Mouse (Mus musculus): ENCODE data around the gene Gpr18.

DNA sequence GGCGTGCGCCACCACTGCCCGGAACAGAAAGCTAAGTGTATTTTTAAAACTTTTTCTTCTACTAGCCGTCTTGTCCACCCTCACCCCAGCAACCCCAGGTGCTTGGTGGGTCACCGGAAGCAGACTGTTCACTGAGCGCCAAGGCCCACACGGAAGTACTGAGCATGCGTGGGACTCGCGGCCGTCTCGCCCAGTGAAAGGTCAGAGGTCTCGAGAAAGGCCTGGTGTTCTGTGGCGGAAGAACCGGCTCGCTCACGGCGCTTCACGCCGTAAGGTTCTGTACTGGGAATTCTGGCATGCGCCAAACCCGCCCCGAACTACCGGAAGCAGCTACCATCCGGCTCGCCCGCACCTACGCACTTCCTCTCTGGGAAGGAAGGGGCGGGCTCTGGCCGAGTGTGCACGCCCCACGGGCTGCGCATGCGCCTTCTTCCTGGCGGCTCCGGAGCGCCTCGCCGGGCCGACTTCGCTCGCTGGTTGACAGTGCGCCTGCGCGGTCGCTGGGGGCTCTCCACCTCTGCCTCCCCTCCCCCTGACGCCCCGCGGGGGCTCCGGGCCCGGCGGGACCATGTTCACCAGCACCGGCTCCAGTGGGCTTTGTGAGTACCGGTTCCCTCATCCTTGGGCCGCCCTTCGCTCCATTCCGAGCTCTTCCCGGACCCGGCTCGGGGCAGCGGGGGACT is 37.3 kb downstream of the Gpr18 start, which contains the start of gene Ubac2:
- TF ChIP-seq POLR2A (IDR thresholded peaks at IDR 0.05; ENCODE audit: control insufficient read depth, low read depth, low read length) (peak; percentile 65), CTCF (IDR thresholded peaks at IDR 0.05; ENCODE audit: control insufficient read depth, insufficient read depth, insufficient replicate concordance, low read depth, low read length) (no peak)

Measured in testis, adult 2 months (tissue).